Mouse (Mus musculus) bone marrow macrophage, adult 2 months (primary cell): ENCODE measurements around the gene Zc2hc1b. TPM values are rescaled to one million over a fixed set of nuclear protein-coding genes. Genes with fewer than 3 reads are reported as not detected.

Experiments
- H3K27ac ChIP-seq: 2 replicates; pipeline ENCODE4 v1.5.1; 2012; ENCODE audit warnings: low read depth, low read length; ENCODE audit not compliant: insufficient read depth
- H3K4me1 ChIP-seq: 2 replicates; pipeline ENCODE4 v1.6.1; 2012; ENCODE audit warnings: low read length; ENCODE audit not compliant: control insufficient read depth, insufficient read depth
- H3K4me3 ChIP-seq: 2 replicates; pipeline ENCODE4 v1.5.1; 2012; ENCODE audit warnings: mild to moderate bottlenecking, low read length, moderate library complexity; ENCODE audit not compliant: insufficient read depth
- CTCF ChIP-seq: IDR thresholded peaks from 2 replicates; pipeline ENCODE4 v1.5.1; 2012; ENCODE audit warnings: low read depth, mild to moderate bottlenecking, low read length, moderate library complexity
- POLR2A ChIP-seq: IDR thresholded peaks from 2 replicates; pipeline ENCODE4 v1.6.1; 2012; ENCODE audit warnings: mild to moderate bottlenecking, low read depth, low read length, borderline replicate concordance
- polyA plus RNA-seq: library from polyadenylated mRNA; stranded (reverse); fragments of >200 nt; gene quantifications from 2 replicates; pipeline ENCODE4 v1.2.4, GENCODE M21; 2012; ENCODE audit not compliant: missing spikeins, insufficient read depth, insufficient read length

Zc2hc1b gene
- polyA plus RNA-seq, 1 experiment: not detected

DNA sequence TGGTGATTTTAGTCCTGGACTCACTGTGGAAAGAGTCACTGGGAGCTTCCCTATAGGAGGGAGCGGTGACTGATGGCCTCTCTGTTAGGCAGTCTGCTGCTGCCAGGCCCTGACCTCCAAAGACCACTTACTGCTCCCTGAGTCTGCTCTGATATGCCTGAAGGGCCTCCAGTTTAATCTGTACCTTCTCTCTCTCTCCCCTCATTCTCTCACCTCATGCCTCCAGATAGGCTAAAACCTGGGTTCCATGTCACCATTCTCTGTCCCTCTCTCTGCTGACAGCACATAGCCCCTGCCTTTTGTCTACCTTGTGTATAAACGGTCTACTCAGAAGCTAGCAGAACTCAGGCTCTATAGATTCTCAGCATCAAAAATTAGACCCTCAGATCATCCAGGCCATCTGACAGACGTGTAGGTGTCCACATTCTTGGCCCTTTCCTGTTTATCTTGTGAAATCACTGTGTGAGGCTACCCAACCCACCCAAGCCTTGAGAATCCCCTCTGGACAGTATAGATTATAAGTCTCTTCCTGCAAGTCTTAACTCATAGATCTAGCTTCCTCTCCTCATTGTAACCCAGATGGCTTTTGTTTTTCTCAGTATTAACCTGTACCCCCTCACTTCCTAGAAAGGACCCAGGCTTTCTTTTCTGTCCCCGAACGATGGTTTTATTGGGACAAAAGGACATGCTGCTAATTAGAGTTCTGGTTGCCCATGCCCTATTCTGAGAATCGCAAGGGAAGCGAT is 59.6 kb downstream of the Zc2hc1b start:
- no peaks in the 10 kb centered on the region for H3K4me1 ChIP-seq
- no peak overlapping the region for H3K4me3 ChIP-seq
- TF ChIP-seq POLR2A (no peak), CTCF (no peak)

DNA sequence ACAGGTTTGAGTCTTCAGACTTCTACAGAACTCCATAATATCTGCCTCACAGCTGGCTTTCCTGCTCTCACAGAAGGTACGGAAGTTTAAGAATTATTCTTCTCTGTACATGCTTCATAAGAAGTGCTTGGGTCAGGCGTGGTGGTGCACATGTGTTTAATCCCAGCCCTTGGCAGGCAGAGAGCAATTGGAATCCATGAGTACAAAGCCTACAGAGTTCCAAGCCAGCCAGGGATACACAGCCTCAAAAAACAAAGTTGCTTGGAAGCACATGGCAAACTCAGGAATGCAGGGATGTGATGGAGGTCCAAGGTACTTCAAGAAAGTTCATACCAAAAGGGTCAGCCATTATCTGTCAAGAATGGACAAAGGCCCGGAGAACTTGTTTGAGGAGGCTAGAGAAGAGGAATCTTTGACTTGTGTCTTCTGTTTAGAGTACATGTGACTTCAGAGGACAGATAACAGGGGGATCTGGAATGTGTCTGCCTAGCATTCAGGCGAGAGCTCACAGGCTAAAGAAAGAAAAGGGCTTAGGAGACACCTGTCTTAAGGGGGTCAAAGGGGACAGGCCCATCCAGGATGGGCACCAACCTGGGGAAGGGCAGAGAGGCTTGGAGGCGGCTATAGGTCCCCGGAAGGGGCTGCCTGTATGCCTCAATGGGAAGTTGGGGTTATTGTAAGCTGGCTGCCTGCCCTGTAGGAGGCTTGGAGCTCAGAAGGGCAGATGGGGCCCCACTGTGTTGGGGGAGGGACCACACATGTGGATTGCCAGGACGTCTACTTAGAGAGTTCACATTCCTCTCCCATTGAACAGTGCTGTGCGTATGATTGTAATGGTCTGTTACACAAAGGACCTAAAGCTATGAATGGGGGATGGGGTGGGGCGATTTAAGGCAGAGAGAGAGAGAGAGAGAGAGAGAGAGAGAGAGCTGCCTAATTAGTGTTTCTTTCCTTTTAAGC is 60.8 kb downstream of the Zc2hc1b start:
- Histone ChIP-seq H3K4me1 (no peaks in the 10 kb centered on the region), H3K27ac (no peak overlapping the region), H3K4me3 (no peak overlapping the region)
- TF ChIP-seq CTCF: no peak
- no peak for TF ChIP-seq POLR2A

More for the DNA sequence above, 59.6 kb downstream of the Zc2hc1b start:
- no peak overlapping the region for H3K27ac ChIP-seq

DNA sequence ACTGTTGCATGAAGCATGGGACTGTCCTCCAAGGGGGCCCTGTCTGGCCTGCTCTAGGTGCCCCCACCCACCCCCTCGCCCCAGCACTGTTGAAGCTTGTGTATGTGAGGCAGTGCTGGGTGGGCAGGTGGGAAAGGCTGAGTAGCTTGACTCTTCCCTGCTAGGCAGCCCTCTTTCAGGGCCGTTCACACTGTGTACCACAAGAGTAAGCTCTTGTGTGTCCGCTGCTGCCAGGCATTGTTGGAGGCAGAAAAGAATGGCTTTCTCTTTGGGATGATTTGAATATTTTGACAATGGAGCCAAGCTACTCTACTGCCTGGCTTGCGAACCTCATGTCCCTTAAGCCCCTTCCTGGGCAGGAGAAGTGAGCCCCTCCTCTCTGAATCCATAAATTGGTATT is 62.8 kb downstream of the Zc2hc1b start:
- TF ChIP-seq CTCF: no peak
- no peak for TF ChIP-seq POLR2A
- H3K4me3 ChIP-seq: no peak overlapping the region
- H3K4me1 ChIP-seq: no peaks in the 10 kb centered on the region
- H3K27ac ChIP-seq: no peak overlapping the region

DNA sequence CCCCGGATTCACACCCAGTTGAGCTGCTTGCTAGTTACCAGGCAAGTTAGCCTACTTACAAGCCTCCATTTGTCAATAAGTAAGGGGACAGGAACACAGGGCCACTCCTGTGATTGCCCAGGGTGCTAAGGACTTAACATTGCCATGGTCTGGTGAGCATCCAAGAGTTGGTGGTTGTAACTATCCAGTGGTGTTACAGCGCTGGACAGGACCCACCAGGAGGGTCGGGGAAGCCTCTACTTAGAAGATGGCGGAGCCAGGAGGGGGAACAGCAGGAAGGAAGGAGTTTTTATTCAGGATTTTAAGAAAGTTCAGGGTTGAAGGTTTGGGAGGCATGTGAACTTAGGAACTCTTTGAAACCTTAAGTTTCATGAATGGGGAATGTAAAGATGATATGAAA is 64.2 kb downstream of the Zc2hc1b start:
- no peak for TF ChIP-seq CTCF
- TF ChIP-seq POLR2A: no peak
- no peaks in the 10 kb centered on the region for H3K4me1 ChIP-seq
- no peak overlapping the region for H3K27ac ChIP-seq

DNA sequence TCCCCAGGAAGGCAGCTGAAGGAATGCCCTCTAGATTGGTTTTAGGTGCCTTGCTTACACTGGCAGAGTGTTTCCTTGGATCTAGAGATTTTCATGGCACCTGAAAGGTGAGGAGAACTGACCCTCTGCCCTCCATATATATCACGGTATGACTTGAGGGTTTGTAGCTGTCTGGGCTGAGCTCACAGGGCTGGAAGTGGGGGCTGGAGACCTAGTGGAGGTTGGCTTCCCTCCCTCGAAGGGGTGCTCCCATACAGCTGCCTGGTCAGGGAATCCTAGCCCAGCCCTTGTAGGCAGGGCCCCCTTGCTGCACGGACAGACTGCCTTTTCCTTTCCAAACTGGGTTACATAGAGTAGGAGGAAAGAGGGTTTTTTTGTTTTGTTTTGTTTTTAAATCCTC is 65.0 kb downstream of the Zc2hc1b start:
- Histone ChIP-seq H3K4me3 (no peak overlapping the region), H3K27ac (no peak overlapping the region), H3K4me1 (no peaks in the 10 kb centered on the region)
- no peak for TF ChIP-seq CTCF

More for the DNA sequence above, 64.2 kb downstream of the Zc2hc1b start:
- H3K4me3 ChIP-seq: no peak overlapping the region

DNA sequence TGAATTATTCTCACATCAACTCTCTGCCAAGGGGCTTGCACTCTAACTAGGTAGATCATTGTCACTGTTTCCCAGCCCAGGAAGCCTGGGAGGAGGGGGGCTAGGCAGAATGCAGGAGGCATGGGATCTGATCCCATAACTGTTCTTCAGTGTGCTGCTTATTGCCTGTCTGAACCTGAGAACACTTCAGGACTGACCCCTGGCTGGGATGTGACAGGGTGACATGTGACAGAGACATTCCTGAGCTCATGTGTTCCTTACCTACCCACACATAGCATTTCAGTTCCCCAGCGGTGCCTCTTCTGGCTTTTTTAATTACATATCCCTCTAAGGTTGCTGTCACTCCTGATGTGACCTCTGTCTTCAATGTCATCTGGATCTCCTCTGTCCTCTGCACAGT is 68.0 kb downstream of the Zc2hc1b start:
- Histone ChIP-seq H3K27ac (no peak overlapping the region), H3K4me1 (no peaks in the 10 kb centered on the region), H3K4me3 (no peak overlapping the region)
- TF ChIP-seq POLR2A (no peak), CTCF (no peak)

DNA sequence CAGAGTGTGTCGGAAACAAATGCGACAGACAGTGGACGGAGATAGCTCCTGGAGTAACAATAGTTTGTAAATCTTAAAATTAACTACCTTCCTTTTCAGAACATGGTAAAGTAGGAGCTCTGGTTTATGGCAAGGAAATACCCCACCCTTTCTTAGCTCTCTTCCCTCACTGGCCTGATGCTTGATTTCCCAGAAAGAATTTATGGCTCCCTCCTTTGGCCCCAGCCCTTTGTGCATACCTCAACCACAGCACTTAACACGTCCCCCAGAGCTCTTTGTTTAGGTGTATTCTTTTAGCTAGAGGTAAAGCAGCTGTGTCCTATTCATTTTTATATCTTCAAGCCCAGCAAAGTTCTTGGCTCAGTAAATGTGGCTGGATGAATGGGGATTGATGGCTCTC is 69.0 kb downstream of the Zc2hc1b start:
- peaks cover 2% of the 10 kb centered on the region for H3K4me1 ChIP-seq
- no peak overlapping the region for H3K27ac ChIP-seq
- TF ChIP-seq CTCF (no peak), POLR2A (no peak)
- no peak overlapping the region for H3K4me3 ChIP-seq

DNA sequence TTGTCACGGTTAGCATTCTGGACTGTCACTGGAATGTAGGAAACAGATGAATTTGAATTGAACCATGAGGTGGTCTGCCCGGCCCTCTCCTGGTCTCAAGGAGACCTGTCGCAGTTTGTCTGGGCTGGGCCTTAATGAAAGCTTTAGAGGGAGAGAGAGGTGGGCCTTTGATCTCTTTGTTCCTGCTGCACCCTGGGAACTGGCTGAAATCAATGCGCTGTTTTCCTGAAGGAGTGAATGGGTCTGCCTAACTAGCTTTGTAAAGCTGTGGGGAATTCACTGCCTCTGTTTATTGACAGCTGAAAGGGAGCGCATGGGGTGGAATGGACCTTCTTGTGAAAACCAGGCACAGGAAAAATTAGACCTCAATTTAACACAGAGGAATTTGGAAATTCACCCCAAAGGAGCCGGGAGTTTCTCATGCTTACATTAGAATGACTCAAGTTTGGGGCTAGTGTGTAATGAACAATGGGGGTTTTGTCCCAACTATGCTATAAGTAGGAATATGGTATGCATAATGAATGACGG is 69.7 kb downstream of the Zc2hc1b start:
- H3K4me1 ChIP-seq: peaks cover 4% of the 10 kb centered on the region
- TF ChIP-seq CTCF (no peak), POLR2A (no peak)
- no peak overlapping the region for H3K4me3 ChIP-seq
- H3K27ac ChIP-seq: no peak overlapping the region

DNA sequence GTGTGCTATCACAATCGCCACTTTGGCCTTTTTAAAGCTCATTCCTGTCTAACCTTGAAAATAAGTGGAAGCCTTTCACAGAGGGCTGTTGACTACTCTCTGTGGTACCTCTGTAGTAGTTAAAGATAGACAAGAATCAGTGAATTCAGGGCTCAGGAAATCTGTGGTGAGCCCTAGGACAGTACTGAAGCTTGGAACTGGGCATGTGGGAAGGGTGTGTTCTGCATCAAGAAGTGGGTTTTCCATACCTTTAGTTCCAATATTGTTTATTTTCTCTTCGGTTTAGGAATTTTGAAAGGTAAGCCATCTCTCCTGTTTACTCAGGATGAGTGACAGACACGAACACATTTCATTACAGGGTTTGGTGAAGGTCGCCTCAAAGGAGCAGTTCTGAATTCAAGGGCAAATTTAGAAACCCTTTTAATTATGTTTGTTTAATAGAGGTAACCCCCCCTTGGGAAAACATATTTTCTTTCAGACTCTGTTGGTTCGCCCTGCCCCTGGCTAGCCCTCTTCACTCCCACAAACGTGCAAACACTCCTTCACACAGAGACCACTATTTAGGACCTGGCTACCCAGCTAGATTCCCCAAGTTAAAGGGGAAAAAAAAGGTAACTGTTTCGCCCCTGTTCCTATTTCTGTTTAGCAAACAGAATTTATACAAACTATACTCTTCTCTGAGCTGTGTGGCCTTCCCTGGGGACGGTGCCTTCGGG is 70.8 kb downstream of the Zc2hc1b start:
- TF ChIP-seq CTCF (no peak), POLR2A (no peak)
- peaks cover 4% of the 10 kb centered on the region for H3K4me1 ChIP-seq
- H3K4me3 ChIP-seq: no peak overlapping the region
- no peak overlapping the region for H3K27ac ChIP-seq
